Mouse (Mus musculus) 416B (cell line): ENCODE results near the gene 1810049J17Rik.
"Not testable (repeated sequence)": the region's sequence is repeated elsewhere in the genome, so short reads cannot be mapped to it uniquely, and the experiment has no call there.

Experiments
- DNase-seq: peaks from one replicate; pipeline ENCODE4 v3.0.0; 2011; ENCODE audit warnings: low read depth

1810049J17Rik gene

GRCm38 (mm10) chr15:12321788-12322621, at the start of gene 1810049J17Rik:
Gene 1810049J17Rik (minus strand): TSS chr15:12321899.
- peak; percentile 74 for DNase-seq

- DNase-seq = peak; percentile 83
Observed at GRCm38 (mm10) chr15:12371183-12371582, 49.5 kb upstream of the 1810049J17Rik start.

- no peak for DNase-seq
Observed at GRCm38 (mm10) chr15:12370096-12370495, 48.4 kb upstream of the 1810049J17Rik start.

GRCm38 (mm10) chr15:12368850-12369249, 47.2 kb upstream of the 1810049J17Rik start:
- no peak for DNase-seq

- DNase-seq = no peak
Observed at GRCm38 (mm10) chr15:12368357-12368756, 46.7 kb upstream of the 1810049J17Rik start.

- DNase-seq = peak; percentile 39
Observed at GRCm38 (mm10) chr15:12367306-12368080, 45.8 kb upstream of the 1810049J17Rik start.

- not testable (repeated sequence) for DNase-seq
Observed at GRCm38 (mm10) chr15:12366580-12367305, 45.0 kb upstream of the 1810049J17Rik start.

GRCm38 (mm10) chr15:12366072-12366469, 44.4 kb upstream of the 1810049J17Rik start:
- no peak for DNase-seq

- no peak for DNase-seq
Observed at GRCm38 (mm10) chr15:12365416-12366071, 43.8 kb upstream of the 1810049J17Rik start.

- no peak for DNase-seq
Observed at GRCm38 (mm10) chr15:12364096-12364495, 42.4 kb upstream of the 1810049J17Rik start.

- no peak for DNase-seq
Observed at GRCm38 (mm10) chr15:12362701-12363040, 41.0 kb upstream of the 1810049J17Rik start.

- no peak for DNase-seq
Observed at GRCm38 (mm10) chr15:12362001-12362700, 40.5 kb upstream of the 1810049J17Rik start.

GRCm38 (mm10) chr15:12360519-12361212, 39.0 kb upstream of the 1810049J17Rik start:
- no peak for DNase-seq

GRCm38 (mm10) chr15:12358384-12358783, 36.7 kb upstream of the 1810049J17Rik start:
- DNase-seq = no peak

GRCm38 (mm10) chr15:12357459-12357858, 35.8 kb upstream of the 1810049J17Rik start:
- DNase-seq = no peak

GRCm38 (mm10) chr15:12355907-12356306, 34.2 kb upstream of the 1810049J17Rik start:
- DNase-seq = no peak

- no peak for DNase-seq
Observed at GRCm38 (mm10) chr15:12355261-12355660, 33.6 kb upstream of the 1810049J17Rik start.

GRCm38 (mm10) chr15:12354281-12354810, 32.6 kb upstream of the 1810049J17Rik start:
- peak; percentile 42 for DNase-seq

GRCm38 (mm10) chr15:12351470-12351869, 29.8 kb upstream of the 1810049J17Rik start:
- DNase-seq = no peak

GRCm38 (mm10) chr15:12349840-12350239, 28.1 kb upstream of the 1810049J17Rik start:
- DNase-seq = no peak
